Comparison of ENCODE assay signal across 8 mouse cellular contexts in genomic region chr10:115713896-115714295, GRCm38 (mm10).
A peak's percentile ranks its signal among the peaks of the same experiment; 100 is the strongest.
DNase-seq lines count a peak whose midpoint lies in the region.

No protein-coding gene starts in this region.

- DNase-seq in adrenal gland, adult (ENCODE audit: inconsistent age in 2 of 2, low spot score in 1 of 2) = peak; percentile 6 to 27
- no peak for DNase-seq in adrenal gland, adult 18-20 months (ENCODE audit: low spot score in 2 of 2)
- DNase-seq in testis, postnatal 10 days (ENCODE audit: low spot score) = peak; percentile 49
- no peak for DNase-seq in testis, postnatal 14 days (ENCODE audit: low spot score)
- peak; percentile 61 for DNase-seq in kidney, postnatal 14 days
- peak; percentile 22 for DNase-seq in yolk sac, embryonic 10.5 days (ENCODE audit: low spot score)
- DNase-seq in spleen, postnatal 10 days (ENCODE audit: low spot score in 2 of 2) = no peak
- no peak for DNase-seq in layer of hippocampus, postnatal 14 days (ENCODE audit: low spot score in 2 of 2)

Comparison
In these comparisons a context has a peak if more than half of its experiments do, and no peak if none do; other contexts are left out.
1. DNase-seq: peak in adrenal gland, adult (2 of 2), testis, postnatal 10 days (single experiment), kidney, postnatal 14 days (single experiment) and yolk sac, embryonic 10.5 days (single experiment); none in adrenal gland, adult 18-20 months (0 of 2), testis, postnatal 14 days (single experiment), spleen, postnatal 10 days (0 of 2) and layer of hippocampus, postnatal 14 days (0 of 2).